8 mouse cellular contexts compared by ENCODE assay signal in the genomic region with DNA sequence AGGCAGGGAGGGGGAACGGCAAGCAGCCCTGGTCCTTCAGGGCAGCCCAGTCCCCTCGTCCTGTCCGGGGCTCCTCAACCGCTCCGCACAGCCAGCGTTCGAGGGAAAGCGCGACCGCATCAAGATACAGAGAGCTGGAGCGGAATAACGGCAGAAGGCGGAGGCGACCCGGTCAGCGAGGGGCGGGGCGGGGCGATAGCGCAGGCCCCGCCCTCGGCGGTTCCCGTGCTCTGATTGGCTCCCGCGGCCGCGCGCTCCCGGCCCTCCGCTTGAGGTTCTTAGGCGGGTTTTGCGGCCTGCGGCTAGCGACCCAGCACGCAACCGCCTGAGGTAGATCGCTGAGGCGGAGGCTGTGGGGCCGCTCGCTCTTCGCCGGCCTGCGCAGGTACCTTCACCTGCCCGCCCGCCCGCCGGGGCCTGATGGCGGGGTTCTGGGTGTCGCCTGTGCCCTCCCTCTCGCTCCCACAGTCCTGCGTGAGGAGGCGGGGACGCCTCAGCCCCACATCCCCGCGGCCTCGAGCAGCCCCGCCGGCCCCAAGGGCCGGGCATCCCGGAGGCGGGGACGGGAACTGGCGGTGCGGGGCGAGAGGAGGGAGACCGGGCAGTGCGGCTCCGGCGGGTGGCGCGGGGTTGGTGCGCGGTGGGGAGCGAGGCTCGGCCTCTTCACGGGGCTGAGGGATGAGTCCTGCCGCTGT. TPM values are rescaled to one million over a fixed set of nuclear protein-coding genes. Genes with fewer than 3 reads are reported as not detected.
DNase-seq lines count a peak whose midpoint lies in the region; ATAC-seq and TF ChIP-seq lines count a peak whose summit lies in the region.

Gene Spdya, plus strand, starts transcription at position 305 of the 695 bp plus-strand sequence.

- H3K4me3 ChIP-seq in cerebellum, adult 2 months (replicated peaks; ENCODE audit: insufficient read depth, low read depth, low read length), result peak within 1 kb of the TSS; percentile 66
- peak within 1 kb of the TSS; percentile 65 for H3K4me3 ChIP-seq in lung, embryonic 14.5 days (ENCODE audit: low read depth, low read length)
- H3K4me3 ChIP-seq in olfactory bulb, adult 2 months (ENCODE audit: insufficient read depth, low read depth, low read length), result peak within 1 kb of the TSS; percentile 62

- H3K9me3 ChIP-seq in lung, embryonic 14.5 days (ENCODE audit: low read depth, low read length), result no peaks in the 10 kb centered on the region

- peak within 1 kb of the TSS; percentile 74 for H3K9ac ChIP-seq in lung, embryonic 14.5 days

- H3K27me3 ChIP-seq in cerebellum, adult 2 months (ENCODE audit: control insufficient read depth, insufficient read depth, low read length), result no peaks in the 10 kb centered on the region
- H3K27me3 ChIP-seq in lung, embryonic 14.5 days (ENCODE audit: insufficient read depth, low read length), result peaks cover 5% of the 10 kb centered on the region; the same call in 1 of the 2 replicates

- under 1% methylated on average over 78 of the region's 78 CpGs for WGBS in cerebellum, adult 2 months
- under 1% methylated on average over 74 of the region's 78 CpGs for WGBS in lung, embryonic 14.5 days
- under 1% methylated on average over 78 of the region's 78 CpGs for WGBS in olfactory bulb, adult 2 months

- TF ChIP-seq POLR2A in cerebellum, adult 2 months (IDR thresholded peaks at IDR 0.05; ENCODE audit: borderline replicate concordance, insufficient read depth, low read length), result peak; percentile 57; the same call in 1 of the 2 replicates
- TF ChIP-seq POLR2A in olfactory bulb, adult 2 months (IDR thresholded peaks at IDR 0.05; ENCODE audit: insufficient read depth, low read depth, low read length), result peak; percentile 56; the same call in 1 of the 2 replicates

- H3K4me1 ChIP-seq in cerebellum, adult 2 months (ENCODE audit: control insufficient read depth, insufficient read depth, low read length), result no peaks in the 10 kb centered on the region
- H3K4me1 ChIP-seq in lung, embryonic 14.5 days (ENCODE audit: insufficient read depth), result no peaks in the 10 kb centered on the region
- H3K4me1 ChIP-seq in olfactory bulb, adult 2 months (ENCODE audit: control insufficient read depth, insufficient read depth, low read length), result peaks cover 5% of the 10 kb centered on the region; the same call in 1 of the 2 replicates

- peak; percentile 52 for DNase-seq in MEL-GATA-1-ER (ENCODE audit: extremely low read depth, low read depth)
- peak; percentile 92 for DNase-seq in cerebellum, adult 2 months
- peak; percentile 85 for DNase-seq in forelimb bud, embryonic 11.5 days (ENCODE audit: low read depth, low spot score)
- DNase-seq in layer of hippocampus, adult 8-10 months (ENCODE audit: low spot score in 2 of 2), result peak; percentile 43 to 74
- DNase-seq in lung, embryonic 14.5 days, result peak; percentile 95
- peak; percentile 61 for DNase-seq in thymus, adult 18-20 months

- H3K4me2 ChIP-seq in lung, embryonic 14.5 days, result peak within 1 kb of the TSS; percentile 100

- H3K27ac ChIP-seq in cerebellum, adult 2 months (ENCODE audit: insufficient read depth, low read length), result peak within 1 kb of the TSS; percentile 63; the same call in 1 of the 2 replicates
- no peak within 1 kb of the TSS for H3K27ac ChIP-seq in lung, embryonic 14.5 days (ENCODE audit: low read depth)
- H3K27ac ChIP-seq in olfactory bulb, adult 2 months (ENCODE audit: insufficient read depth, low read depth, low read length), result no peak within 1 kb of the TSS

- peak; percentile 79 to 91 for ATAC-seq in hematopoietic stem cell, adult 5-6 weeks (replicated peaks in 1 of 2; ENCODE audit: insufficient read depth in 1 of 2, low FRiP score in 2 of 2, low TSS enrichment in 1 of 2, low read depth in 1 of 2, poor library complexity in 2 of 2, severe bottlenecking in 2 of 2)
- peak; percentile 95 for ATAC-seq in lung, embryonic 14.5 days (ENCODE audit: insufficient read depth)

- TF ChIP-seq CTCF in cerebellum, adult 2 months (IDR thresholded peaks at IDR 0.05; ENCODE audit: borderline replicate concordance, insufficient read depth, low read depth, low read length), result no peak
- TF ChIP-seq CTCF in lung, embryonic 14.5 days (IDR thresholded peaks at IDR 0.05; ENCODE audit: low read depth), result no peak
- TF ChIP-seq CTCF in olfactory bulb, adult 2 months (IDR thresholded peaks at IDR 0.05; ENCODE audit: insufficient read depth, low read depth, low read length), result no peak

- H3K36me3 ChIP-seq in lung, embryonic 14.5 days (ENCODE audit: insufficient read depth), result no peaks in the 10 kb centered on the region

RNA-seq across cellular contexts. Expression of gene Spdya, which starts in this region (rescaled TPM):
- polyA plus RNA-seq in cerebellum, adult 2 months (2012; rRNA removed), result 1.5 and 1.8 TPM in 2 replicates
- total RNA-seq in hematopoietic stem cell, adult 5-6 weeks (2017), result not detected in 2 replicates
- 1 to 10 TPM; 1.1 to 2.4 (median 2.1) TPM for total RNA-seq in layer of hippocampus, adult 8-10 months (2022)
- 0.57 and 1.0 TPM in 2 replicates for polyA plus RNA-seq in lung, embryonic 14.5 days (2014; fragmentation: Nextera tagmentation; extraction: Ambion mirVana)
- not detected in 2 replicates for polyA plus RNA-seq in olfactory bulb, adult 2 months (2012; ENCODE audit: insufficient read depth, insufficient read length, low replicate concordance, missing spikeins)

Comparison
In these comparisons a context has a peak if more than half of its experiments do, and no peak if none do; other contexts are left out.
1. Peak in ATAC-seq in hematopoietic stem cell, adult 5-6 weeks; RNA of the gene not detected or under 1 TPM.